Mouse (Mus musculus) Patski (cell line): ENCODE results near the gene Pigo. TPM values are rescaled to one million over a fixed set of nuclear protein-coding genes. Genes with fewer than 3 reads are reported as not detected.

Source experiments
- ATAC-seq: fragments of 100-300 bp; one replicate; pipeline ENCODE4 v1.8.0; 2021
- CTCF ChIA-PET: fragments of 350-600 bp; sonication (Branson Sonifier 250); formaldehyde crosslinking; loops from one replicate; lab custom pipeline; 2022; ENCODE audit warnings: inconsistent platforms; lab: Charles Lee
- POLR2A ChIA-PET: fragments of 350-600 bp; sonication (Branson Sonifier 250); formaldehyde crosslinking; loops from one replicate; lab custom pipeline; 2022; ENCODE audit warnings: antibody characterized with exemption, inconsistent platforms; lab: Charles Lee
- DNase-seq: peaks from one replicate; pipeline ENCODE4 v3.0.0-alpha.2; 2011; ENCODE audit warnings: low read depth, low spot score
- H3K27me3 ChIP-seq: fragments of 371-371 bp; one replicate; pipeline ENCODE4 v1.5.1; 2021
- CTCF ChIP-seq: fragments of 100-300 bp; IDR thresholded peaks from one replicate; pipeline ENCODE4 v1.5.1; 2021
- in situ Hi-C: fragments of 300-500 bp; cut with MboI; formaldehyde crosslinking; loops from 3 replicates; pipeline ENCODE4 v1.11.1; 2018; ENCODE audit warnings: low pct_unique_long_range_greater_than_20kb, mixed read lengths
- polyA plus RNA-seq: library from polyadenylated mRNA; unstranded; gene quantifications from one replicate; pipeline ENCODE4 v1.2.3, GENCODE M21; 2021

Gene Pigo
- polyA plus RNA-seq, 1 experiment from 2014 or later: 11.3 TPM

GRCm38 (mm10) chr4:42973868-42974267 lies 51.8 kb downstream of the Pigo start:
- POLR2A ChIA-PET: interaction anchor here (0.7 kb wide), 1 partner anchor 25 kb away, joined by 4 read pairs; no protein-coding TSS in a partner anchor
- no peak for TF ChIP-seq CTCF
- ATAC-seq (no peak), DNase-seq (no peak)
- CTCF ChIA-PET: interaction anchor here (1.7 to 3.3 kb wide), 2 partner anchors 11 to 13 kb away, joined by 8 to 13 read pairs; no protein-coding TSS in a partner anchor
- in situ Hi-C loops: no loop called here
- H3K27me3 ChIP-seq: no peaks in the 10 kb centered on the region

GRCm38 (mm10) chr4:42972952-42973351 lies 52.7 kb downstream of the Pigo start:
- in situ Hi-C loops: no loop called here
- no peak for DNase-seq
- POLR2A ChIA-PET: no interaction called here
- no peak for TF ChIP-seq CTCF
- no peaks in the 10 kb centered on the region for H3K27me3 ChIP-seq
- CTCF ChIA-PET: interaction anchor here (1.7 to 3.3 kb wide), 2 partner anchors 10 to 12 kb away, joined by 8 to 13 read pairs; no protein-coding TSS in a partner anchor
- ATAC-seq: no peak

GRCm38 (mm10) chr4:42969304-42969703 lies 56.3 kb downstream of the Pigo start, which contains the start of gene 1700022I11Rik:
Gene 1700022I11Rik (plus strand): TSS chr4:42969604.
- DNase-seq (no peak), ATAC-seq (no peak)
- TF ChIP-seq CTCF: no peak
- H3K27me3 ChIP-seq: no peaks in the 10 kb centered on the region
- CTCF ChIA-PET: no interaction called here
- POLR2A ChIA-PET: no interaction called here
- in situ Hi-C loops: no loop called here

Other genes starting within 250 kb of the Pigo start
- not detected for gene Fam205a1, start 171.9 kb downstream of the Pigo start, polyA plus RNA-seq
- gene Gm12394, start 169.0 kb downstream of the Pigo start, polyA plus RNA-seq: not detected
- not detected for gene Fam205c, start 151.6 kb downstream of the Pigo start, polyA plus RNA-seq
- not detected for gene Phf24, start 109.2 kb downstream of the Pigo start, polyA plus RNA-seq
- 8.5 TPM for gene Dnajb5, start 76.0 kb downstream of the Pigo start, polyA plus RNA-seq
- not detected for gene 1700022I11Rik, start 56.2 kb downstream of the Pigo start, polyA plus RNA-seq
- gene Vcp, start 25.3 kb downstream of the Pigo start, polyA plus RNA-seq: 283 TPM
- 8.1 TPM for gene Fancg, start 15.3 kb downstream of the Pigo start, polyA plus RNA-seq
- gene Stoml2, start 5.9 kb upstream of the Pigo start, polyA plus RNA-seq: 134 TPM
- gene Fam214b, start 20.4 kb upstream of the Pigo start, polyA plus RNA-seq: 25.1 TPM
- gene Unc13b, start 33.1 kb upstream of the Pigo start, polyA plus RNA-seq: 8.2 TPM
- 0.59 TPM for gene Atp8b5, start 241.3 kb upstream of the Pigo start, polyA plus RNA-seq